Mouse (Mus musculus): ENCODE results near the gene Kif6. TPM values are rescaled to one million over a fixed set of nuclear protein-coding genes. Genes with fewer than 3 reads are reported as not detected.

Gene Kif6
- 0.62 and 1.3 TPM in 2 replicates for total RNA-seq (2021)
- long read RNA-seq = 0 reads

- DNase-seq = peak; percentile 82
Observed at GRCm38 (mm10) chr17:49614577-49615235, at the start of gene Kif6. Gene Kif6 (plus strand): TSS chr17:49615136.

GRCm38 (mm10) chr17:49568717-49569116 lies 46.2 kb upstream of the Kif6 start:
- DNase-seq = no peak

DNA sequence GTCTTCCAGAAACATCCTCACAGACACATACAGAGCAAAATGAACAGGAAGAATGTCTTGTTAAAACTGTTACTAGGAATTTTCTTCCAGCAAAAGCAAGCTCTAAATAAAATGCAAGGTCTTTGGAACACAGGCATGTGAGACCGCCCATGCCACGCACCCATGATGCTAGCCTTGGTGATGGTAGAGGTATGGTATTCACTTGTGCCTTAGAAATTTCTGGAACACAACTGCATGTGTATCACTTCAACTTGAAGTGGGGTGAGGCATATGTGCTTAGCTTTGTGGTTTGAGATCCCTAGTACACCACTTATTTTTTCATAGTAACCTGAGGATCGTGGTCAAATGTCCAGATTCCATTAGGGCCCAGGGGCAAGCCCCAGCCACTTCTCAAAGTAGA lies 37.6 kb upstream of the Kif6 start:
- DNase-seq = no peak

GRCm38 (mm10) chr17:49582471-49582870 lies 32.5 kb upstream of the Kif6 start:
- no peak for DNase-seq

- no peak for DNase-seq
Observed at GRCm38 (mm10) chr17:49590051-49590450, 24.9 kb upstream of the Kif6 start.

- no peak for DNase-seq
Observed at GRCm38 (mm10) chr17:49605397-49605796, 9.5 kb upstream of the Kif6 start.

- DNase-seq = no peak
Observed at GRCm38 (mm10) chr17:49607351-49608027, 7.4 kb upstream of the Kif6 start.

GRCm38 (mm10) chr17:49610296-49610695 lies 4.6 kb upstream of the Kif6 start:
- no peak for DNase-seq

GRCm38 (mm10) chr17:49615241-49615651 lies 310 bp downstream of the Kif6 start:
- peak; percentile 24 for DNase-seq

DNA sequence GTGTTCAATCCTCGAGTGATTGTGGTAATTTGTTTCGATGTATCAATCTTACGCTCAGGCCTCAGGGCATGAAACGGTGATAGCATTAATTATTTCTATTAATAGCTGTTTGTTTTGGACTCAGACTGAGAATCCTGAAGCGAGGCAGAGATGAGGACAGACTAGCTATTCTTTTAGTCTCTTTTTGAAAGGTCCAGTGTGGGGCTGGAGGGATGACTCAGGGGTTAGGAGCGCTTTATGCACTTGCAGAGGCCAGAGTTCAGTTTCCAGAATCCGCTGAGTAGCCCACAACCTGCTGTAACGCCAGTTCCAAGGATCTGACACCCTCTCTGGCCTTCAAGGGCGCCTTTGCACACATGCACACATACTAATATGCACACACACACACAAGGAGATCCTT lies 9.6 kb downstream of the Kif6 start:
- no peak for DNase-seq

DNA sequence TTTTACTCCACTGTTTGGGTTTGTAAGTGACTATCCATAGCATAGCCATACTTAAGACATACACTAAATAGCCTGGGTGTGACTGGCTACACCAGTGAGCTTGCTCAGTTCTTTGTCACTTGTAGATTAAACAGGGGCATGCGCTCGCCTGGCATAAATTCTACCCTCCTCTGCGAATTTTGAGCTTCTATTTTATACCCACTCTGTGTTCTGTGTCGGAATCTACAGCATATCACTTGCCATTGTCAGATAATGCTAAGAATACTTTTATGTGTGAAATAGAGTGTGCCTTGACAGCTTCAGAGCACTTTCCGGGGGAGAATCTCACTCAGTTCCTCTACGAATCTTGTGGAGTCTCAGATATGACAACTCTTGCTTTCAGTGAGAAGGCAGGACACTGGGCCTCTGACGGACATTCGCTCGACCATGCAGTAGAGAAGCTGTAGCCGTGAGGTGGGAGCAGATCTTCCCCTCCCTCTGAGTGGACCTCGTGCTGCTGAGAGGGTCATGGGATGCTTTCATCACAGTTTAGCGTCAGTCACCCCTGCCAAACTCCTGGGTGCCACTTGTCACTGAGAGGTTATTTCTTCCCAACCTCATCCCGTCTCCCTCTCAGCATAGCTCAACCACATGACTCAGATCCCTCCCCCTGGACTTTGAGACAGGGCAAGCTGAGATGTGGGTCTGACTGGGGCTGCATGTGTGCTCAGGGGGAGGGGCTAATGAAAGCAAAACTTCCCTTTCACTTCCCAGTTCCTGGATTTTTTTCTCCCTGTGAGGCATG lies 12.3 kb downstream of the Kif6 start:
- DNase-seq = no peak

DNA sequence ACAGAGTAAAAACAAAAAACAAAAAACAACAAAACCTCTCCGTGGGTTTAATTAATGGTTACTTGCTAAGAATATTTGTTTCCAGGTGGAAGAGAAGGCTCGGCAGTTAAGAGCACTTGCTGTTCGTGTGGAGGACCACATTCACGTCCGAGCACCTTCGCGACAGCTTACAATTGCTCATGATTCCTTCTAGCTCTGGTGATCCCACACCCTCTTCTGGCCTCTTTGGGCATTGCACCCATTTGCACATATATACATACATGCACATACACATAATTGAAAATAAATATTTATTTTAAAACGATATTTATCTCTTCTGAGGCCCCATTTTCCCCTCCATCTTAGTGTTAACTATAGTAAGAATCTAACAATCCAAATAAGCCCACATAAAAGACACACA lies 13.9 kb downstream of the Kif6 start:
- DNase-seq = no peak

- DNase-seq = no peak
Observed at GRCm38 (mm10) chr17:49633041-49633440, 18.1 kb downstream of the Kif6 start.

- no peak for DNase-seq
Observed at GRCm38 (mm10) chr17:49641903-49642302, 27.0 kb downstream of the Kif6 start.

DNA sequence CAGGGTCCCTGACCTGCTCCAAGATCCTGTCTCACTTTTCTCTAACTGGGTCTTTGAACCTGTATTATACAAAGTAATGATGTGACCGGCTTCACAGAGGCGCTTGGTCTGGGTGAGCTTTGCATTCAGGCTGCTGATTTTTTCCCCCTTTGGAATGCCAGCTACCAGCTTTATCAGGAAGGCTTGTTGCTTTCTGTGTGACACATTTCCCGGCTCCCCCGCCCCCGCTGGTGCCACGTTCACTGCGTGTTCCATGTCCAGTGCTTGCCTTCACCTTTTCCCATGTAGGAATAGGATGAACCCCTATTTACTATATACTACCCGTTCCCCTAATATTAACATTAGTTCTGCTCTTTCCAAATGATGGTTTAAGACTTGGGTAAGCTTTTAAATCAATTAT lies 27.4 kb downstream of the Kif6 start:
- no peak for DNase-seq

GRCm38 (mm10) chr17:49642889-49643490 lies 28.1 kb downstream of the Kif6 start:
- DNase-seq = no peak

- DNase-seq = no peak
Observed at GRCm38 (mm10) chr17:49646267-49646666, 31.3 kb downstream of the Kif6 start.

DNA sequence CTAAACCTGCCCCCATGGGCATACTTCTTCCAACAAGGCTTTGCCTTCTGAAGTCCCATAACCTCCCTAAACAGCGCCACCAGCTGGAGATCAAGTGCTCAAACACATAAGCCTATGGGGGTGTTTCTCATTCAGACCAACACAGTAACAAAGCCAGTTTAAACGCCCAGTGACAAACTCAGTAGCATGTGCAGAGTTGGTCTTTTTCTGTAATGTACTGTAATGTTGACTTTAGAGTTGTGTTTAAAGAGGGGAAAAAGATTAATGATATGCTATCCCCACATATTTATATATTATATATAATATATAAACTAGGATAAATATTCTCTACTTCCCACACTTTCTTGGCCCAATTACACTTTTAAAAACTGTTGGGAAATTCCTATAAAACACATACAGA lies 34.0 kb downstream of the Kif6 start:
- DNase-seq = no peak

DNA sequence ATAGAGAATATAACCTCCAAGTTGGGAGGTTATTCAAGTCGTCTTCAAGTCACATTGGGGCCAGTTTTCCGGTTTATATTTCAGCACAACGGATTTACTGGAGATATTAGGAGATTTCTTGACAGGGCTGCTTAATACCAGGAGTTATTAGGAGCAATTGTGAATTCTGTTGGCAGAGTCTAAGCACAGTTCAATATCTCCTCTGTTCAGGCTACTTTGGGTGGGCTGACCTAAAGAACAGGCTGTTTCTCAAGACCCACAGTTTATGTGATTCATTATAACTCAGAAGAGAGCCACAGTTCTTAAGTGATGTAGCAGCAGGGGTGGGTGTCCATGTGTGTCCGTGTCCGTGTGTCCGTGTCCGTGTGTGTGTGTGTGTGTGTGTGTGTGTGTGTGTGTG lies 34.5 kb downstream of the Kif6 start:
- no peak for DNase-seq

DNA sequence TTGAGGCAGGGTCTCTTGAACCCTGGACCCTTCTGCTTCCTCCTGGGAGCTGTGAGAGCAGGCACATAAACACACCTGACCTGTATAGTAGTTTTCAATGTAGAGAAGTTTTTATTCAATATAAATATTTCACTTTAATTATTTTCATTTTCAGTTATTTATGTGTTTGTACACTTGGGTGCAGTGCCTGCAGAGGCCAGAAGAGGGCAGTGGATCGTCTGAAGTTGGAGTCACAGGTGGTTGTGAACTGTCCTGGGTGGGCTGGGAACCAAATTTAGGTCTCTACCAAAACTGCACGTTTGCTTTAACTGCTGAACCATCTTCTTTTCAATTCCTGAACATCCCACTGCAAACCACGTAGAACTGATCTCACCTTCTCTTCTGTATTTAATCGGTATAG lies 35.4 kb downstream of the Kif6 start:
- no peak for DNase-seq

GRCm38 (mm10) chr17:49652357-49652756 lies 37.4 kb downstream of the Kif6 start:
- DNase-seq = no peak

DNA sequence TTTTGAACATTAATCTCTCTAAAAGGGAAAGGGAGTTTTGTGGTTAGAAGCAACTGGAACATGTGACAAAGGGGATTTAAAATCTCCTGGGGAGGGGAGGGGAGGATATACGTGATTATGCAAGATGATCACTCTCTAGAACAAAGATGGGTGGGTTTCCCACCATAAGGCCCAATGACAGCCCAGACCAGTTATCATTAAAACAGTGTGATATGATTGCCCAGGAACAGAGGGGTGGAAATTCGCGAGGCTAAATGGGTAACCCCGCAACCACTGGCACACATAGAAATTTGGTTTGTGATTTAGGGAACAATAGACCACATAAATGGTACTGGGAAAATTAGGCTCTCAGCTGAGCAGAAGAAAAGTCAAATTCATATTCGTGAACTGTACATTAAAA lies 37.9 kb downstream of the Kif6 start:
- DNase-seq = no peak

DNA sequence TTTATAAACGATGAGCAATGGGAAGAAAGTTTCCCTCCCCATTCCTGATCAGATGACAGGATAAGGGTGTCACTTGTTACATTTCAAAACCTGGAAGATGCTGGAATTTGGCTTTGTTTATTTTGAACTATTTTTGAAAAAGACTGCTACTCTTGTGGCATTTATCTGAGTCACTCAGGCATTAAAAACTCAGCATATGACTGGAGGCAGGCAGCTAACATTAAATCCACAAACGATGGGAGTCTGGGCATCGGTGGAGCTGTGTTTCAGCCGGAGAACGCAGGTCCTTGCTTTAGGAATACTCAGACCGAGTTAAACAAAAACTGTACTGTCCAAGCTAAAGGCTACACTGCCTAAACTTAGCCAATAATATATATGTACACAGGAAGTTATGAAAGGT lies 46.7 kb downstream of the Kif6 start:
- no peak for DNase-seq

All from adrenal gland, postnatal 25 days (tissue).